Mouse (Mus musculus): Measurements from ENCODE around the gene Sdc1.

Gene Sdc1

GRCm38 (mm10) chr12:8784189-8784588 lies 13.1 kb downstream of the Sdc1 start:
- no peak for DNase-seq

- DNase-seq, result peak; percentile 9
These were observed 15.4 kb downstream of the Sdc1 start for GRCm38 (mm10) chr12:8786476-8786875.

- peak; percentile 43 for DNase-seq
These were observed 16.0 kb downstream of the Sdc1 start for GRCm38 (mm10) chr12:8786984-8787730.

- no peak for DNase-seq
These were observed 17.3 kb downstream of the Sdc1 start for GRCm38 (mm10) chr12:8788469-8788868.

GRCm38 (mm10) chr12:8790615-8791014 lies 19.5 kb downstream of the Sdc1 start:
- DNase-seq, result no peak

- no peak for DNase-seq
These were observed 22.4 kb downstream of the Sdc1 start for GRCm38 (mm10) chr12:8793410-8794051.

GRCm38 (mm10) chr12:8797936-8798335 lies 26.8 kb downstream of the Sdc1 start:
- DNase-seq, result no peak

GRCm38 (mm10) chr12:8798486-8799020 lies 27.4 kb downstream of the Sdc1 start:
- DNase-seq, result no peak

GRCm38 (mm10) chr12:8803421-8804076 lies 32.4 kb downstream of the Sdc1 start:
- no peak for DNase-seq

GRCm38 (mm10) chr12:8804077-8804456 lies 32.9 kb downstream of the Sdc1 start:
- DNase-seq, result no peak

- no peak for DNase-seq
These were observed 34.0 kb downstream of the Sdc1 start for GRCm38 (mm10) chr12:8804934-8805722.

GRCm38 (mm10) chr12:8809086-8809485 lies 38.0 kb downstream of the Sdc1 start:
- no peak for DNase-seq

GRCm38 (mm10) chr12:8809626-8810025 lies 38.5 kb downstream of the Sdc1 start:
- DNase-seq, result no peak

GRCm38 (mm10) chr12:8810966-8811365 lies 39.8 kb downstream of the Sdc1 start:
- DNase-seq, result no peak

GRCm38 (mm10) chr12:8811441-8811871 lies 40.3 kb downstream of the Sdc1 start:
- DNase-seq, result no peak

GRCm38 (mm10) chr12:8811894-8812560 lies 40.9 kb downstream of the Sdc1 start:
- no peak for DNase-seq

- peak; percentile 6 for DNase-seq
These were observed 46.5 kb downstream of the Sdc1 start for GRCm38 (mm10) chr12:8817467-8818232.

- no peak for DNase-seq
These were observed 47.1 kb downstream of the Sdc1 start for GRCm38 (mm10) chr12:8818233-8818672.

- no peak for DNase-seq
These were observed 54.0 kb downstream of the Sdc1 start for GRCm38 (mm10) chr12:8824995-8825703.

- no peak for DNase-seq
These were observed 56.0 kb downstream of the Sdc1 start for GRCm38 (mm10) chr12:8827014-8827715.

Measured in thymus, postnatal 25 days (tissue).